Mouse (Mus musculus): ENCODE measurements around the gene Gm13696. TPM values are rescaled to one million over a fixed set of nuclear protein-coding genes. Genes with fewer than 3 reads are reported as not detected.
"Not testable (repeated sequence)": the region's sequence is repeated elsewhere in the genome, so short reads cannot be mapped to it uniquely, and the experiment has no call there.

The Gm13696 gene
- total RNA-seq (2022) = 1 to 10 TPM; 1.4 to 2.0 (median 1.8) TPM

DNA sequence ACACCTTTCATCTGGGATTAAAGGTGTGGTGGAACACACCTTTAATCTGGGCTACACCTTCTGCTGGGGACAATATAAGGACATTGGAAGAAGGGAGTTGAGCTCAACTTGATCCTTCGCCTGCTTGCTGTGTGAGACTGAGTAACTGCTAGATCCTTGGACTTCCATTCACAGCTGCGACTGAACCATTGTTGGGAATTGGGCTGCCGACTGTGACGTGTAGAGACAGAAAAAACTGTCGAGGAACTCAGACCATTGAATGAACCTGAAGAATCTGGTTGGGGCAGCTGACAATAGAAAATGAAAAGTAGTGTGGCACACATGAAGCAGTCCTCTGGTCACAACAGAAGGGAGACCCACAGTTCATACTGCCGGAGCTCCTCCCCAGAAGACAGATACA, at the start of gene Gm13696:
Gene Gm13696 (plus strand): TSS at position 301 of the 400 bp plus-strand sequence.
- not testable (repeated sequence) for DNase-seq (ENCODE audit: low spot score in 2 of 2)

DNA sequence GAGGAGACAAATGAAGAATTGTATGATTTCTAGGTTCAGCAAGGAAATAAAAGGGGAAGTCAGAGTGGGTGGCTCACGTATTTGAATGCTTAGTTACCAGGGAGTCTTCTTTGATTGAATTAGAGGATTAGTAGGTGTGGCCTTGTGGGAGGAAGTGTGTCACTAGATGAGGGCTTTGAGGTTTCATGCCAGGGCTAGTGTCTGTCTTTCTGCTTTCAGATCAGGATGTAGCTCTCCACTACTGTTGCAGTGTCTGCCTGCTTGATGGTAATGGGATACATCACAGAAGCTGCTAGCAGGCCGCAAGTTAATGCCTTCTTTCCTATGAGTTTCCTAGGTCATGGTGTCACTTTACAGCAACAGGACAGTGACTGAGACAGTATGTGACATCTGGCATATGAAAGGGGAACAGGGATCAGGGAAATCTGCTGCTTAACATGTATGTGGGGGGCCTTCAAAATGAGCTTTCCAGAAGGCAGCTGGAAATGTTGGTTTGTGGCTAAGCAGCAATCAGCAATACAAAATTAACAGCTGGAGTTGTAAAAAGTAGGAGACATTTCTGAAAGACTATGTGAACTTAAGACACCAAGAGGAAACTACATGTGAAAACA, 43.3 kb upstream of the Gm13696 start:
- DNase-seq (ENCODE audit: low spot score in 2 of 2) = no peak

DNA sequence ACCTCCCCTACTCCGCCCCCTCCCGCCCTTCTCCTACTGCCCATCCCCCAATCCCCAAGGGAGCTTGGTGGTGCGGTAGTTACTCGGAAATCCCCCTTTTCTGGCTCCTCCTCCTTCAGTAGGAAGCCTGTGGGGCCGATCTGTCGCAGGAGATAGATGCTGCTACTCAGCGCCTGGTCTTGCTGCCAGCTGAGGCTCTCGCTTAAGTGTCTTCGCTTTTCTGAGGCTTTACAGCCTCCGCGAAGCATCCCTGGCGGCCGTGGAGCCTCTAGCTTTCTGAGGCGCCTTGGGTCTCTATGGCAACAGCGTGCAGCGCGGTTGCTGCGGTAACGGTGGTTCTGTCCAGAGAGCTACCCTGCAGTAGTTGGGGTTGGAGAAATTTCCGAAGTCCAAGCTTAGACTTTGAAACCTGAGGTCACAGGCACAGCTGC, 32.0 kb upstream of the Gm13696 start, which contains the start of gene Zswim2:
Gene Zswim2 (minus strand): TSS at position 298 of the 431 bp plus-strand sequence.
- peak; percentile 86 to 91 for DNase-seq (ENCODE audit: low spot score in 2 of 2)

DNA sequence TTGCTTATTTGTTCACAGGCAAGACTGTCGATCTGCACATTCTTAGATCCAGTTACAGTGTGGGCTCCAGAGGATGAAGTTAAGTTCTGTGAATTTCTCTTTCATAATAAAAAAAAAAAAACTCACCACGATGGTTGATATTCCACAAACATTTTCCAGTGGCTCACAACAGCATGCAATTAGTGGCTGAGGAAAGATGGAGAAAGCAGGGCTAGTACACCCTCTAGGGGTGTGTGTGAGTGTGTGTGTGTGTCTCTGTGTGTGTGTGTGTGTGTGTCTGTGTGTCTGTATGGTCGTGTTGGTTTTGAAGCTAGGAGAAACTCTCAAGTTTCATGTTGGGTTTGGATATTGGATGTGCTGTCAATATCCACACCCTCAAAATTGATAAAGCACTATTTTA, 31.5 kb upstream of the Gm13696 start:
- no peak for DNase-seq (ENCODE audit: low spot score in 2 of 2)

DNA sequence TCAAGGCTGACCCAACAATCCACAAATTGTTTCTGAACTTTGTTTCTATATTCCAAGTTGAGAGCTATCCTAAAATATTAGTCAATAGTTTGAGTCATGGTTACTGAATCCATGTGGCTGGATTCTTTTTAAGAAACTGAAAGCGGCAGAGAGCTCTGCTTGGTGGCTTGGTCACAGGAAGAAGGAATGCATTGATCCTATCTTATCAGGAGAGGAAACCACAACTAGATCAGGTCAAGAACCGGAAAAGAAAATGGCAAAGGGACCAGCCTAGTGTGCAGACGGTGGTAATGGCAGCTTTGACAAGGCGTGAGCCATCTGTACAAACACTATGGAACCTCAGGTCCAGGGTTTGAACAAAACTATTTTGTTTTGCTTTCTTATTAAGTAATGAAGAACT, 31.1 kb upstream of the Gm13696 start:
- DNase-seq (ENCODE audit: low spot score in 2 of 2) = no peak

DNA sequence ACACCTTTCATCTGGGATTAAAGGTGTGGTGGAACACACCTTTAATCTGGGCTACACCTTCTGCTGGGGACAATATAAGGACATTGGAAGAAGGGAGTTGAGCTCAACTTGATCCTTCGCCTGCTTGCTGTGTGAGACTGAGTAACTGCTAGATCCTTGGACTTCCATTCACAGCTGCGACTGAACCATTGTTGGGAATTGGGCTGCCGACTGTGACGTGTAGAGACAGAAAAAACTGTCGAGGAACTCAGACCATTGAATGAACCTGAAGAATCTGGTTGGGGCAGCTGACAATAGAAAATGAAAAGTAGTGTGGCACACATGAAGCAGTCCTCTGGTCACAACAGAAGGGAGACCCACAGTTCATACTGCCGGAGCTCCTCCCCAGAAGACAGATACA, 17.5 kb upstream of the Gm13696 start, which contains the start of gene Gm13698:
Gene Gm13698 (plus strand): TSS at position 301 of the 400 bp plus-strand sequence.
- not testable (repeated sequence) for DNase-seq (ENCODE audit: low spot score in 2 of 2)

DNA sequence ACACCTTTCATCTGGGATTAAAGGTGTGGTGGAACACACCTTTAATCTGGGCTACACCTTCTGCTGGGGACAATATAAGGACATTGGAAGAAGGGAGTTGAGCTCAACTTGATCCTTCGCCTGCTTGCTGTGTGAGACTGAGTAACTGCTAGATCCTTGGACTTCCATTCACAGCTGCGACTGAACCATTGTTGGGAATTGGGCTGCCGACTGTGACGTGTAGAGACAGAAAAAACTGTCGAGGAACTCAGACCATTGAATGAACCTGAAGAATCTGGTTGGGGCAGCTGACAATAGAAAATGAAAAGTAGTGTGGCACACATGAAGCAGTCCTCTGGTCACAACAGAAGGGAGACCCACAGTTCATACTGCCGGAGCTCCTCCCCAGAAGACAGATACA, 11.7 kb upstream of the Gm13696 start, which contains the start of gene Gm13693:
Gene Gm13693 (plus strand): TSS at position 301 of the 400 bp plus-strand sequence.
- DNase-seq (ENCODE audit: low spot score in 2 of 2) = not testable (repeated sequence)

DNA sequence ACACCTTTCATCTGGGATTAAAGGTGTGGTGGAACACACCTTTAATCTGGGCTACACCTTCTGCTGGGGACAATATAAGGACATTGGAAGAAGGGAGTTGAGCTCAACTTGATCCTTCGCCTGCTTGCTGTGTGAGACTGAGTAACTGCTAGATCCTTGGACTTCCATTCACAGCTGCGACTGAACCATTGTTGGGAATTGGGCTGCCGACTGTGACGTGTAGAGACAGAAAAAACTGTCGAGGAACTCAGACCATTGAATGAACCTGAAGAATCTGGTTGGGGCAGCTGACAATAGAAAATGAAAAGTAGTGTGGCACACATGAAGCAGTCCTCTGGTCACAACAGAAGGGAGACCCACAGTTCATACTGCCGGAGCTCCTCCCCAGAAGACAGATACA, 5.9 kb upstream of the Gm13696 start, which contains the start of gene Gm13695:
Gene Gm13695 (plus strand): TSS at position 301 of the 400 bp plus-strand sequence.
- not testable (repeated sequence) for DNase-seq (ENCODE audit: low spot score in 2 of 2)

DNA sequence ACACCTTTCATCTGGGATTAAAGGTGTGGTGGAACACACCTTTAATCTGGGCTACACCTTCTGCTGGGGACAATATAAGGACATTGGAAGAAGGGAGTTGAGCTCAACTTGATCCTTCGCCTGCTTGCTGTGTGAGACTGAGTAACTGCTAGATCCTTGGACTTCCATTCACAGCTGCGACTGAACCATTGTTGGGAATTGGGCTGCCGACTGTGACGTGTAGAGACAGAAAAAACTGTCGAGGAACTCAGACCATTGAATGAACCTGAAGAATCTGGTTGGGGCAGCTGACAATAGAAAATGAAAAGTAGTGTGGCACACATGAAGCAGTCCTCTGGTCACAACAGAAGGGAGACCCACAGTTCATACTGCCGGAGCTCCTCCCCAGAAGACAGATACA, 5.7 kb downstream of the Gm13696 start, which contains the start of gene Gm13694:
Gene Gm13694 (plus strand): TSS at position 301 of the 400 bp plus-strand sequence.
- DNase-seq (ENCODE audit: low spot score in 2 of 2) = not testable (repeated sequence)

DNA sequence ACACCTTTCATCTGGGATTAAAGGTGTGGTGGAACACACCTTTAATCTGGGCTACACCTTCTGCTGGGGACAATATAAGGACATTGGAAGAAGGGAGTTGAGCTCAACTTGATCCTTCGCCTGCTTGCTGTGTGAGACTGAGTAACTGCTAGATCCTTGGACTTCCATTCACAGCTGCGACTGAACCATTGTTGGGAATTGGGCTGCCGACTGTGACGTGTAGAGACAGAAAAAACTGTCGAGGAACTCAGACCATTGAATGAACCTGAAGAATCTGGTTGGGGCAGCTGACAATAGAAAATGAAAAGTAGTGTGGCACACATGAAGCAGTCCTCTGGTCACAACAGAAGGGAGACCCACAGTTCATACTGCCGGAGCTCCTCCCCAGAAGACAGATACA, 11.5 kb downstream of the Gm13696 start, which contains the start of gene Gm13697:
Gene Gm13697 (plus strand): TSS at position 301 of the 400 bp plus-strand sequence.
- DNase-seq (ENCODE audit: low spot score in 2 of 2) = not testable (repeated sequence)

DNA sequence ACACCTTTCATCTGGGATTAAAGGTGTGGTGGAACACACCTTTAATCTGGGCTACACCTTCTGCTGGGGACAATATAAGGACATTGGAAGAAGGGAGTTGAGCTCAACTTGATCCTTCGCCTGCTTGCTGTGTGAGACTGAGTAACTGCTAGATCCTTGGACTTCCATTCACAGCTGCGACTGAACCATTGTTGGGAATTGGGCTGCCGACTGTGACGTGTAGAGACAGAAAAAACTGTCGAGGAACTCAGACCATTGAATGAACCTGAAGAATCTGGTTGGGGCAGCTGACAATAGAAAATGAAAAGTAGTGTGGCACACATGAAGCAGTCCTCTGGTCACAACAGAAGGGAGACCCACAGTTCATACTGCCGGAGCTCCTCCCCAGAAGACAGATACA, 17.3 kb downstream of the Gm13696 start, which contains the start of gene Gm13691:
Gene Gm13691 (plus strand): TSS at position 301 of the 400 bp plus-strand sequence.
- not testable (repeated sequence) for DNase-seq (ENCODE audit: low spot score in 2 of 2)

DNA sequence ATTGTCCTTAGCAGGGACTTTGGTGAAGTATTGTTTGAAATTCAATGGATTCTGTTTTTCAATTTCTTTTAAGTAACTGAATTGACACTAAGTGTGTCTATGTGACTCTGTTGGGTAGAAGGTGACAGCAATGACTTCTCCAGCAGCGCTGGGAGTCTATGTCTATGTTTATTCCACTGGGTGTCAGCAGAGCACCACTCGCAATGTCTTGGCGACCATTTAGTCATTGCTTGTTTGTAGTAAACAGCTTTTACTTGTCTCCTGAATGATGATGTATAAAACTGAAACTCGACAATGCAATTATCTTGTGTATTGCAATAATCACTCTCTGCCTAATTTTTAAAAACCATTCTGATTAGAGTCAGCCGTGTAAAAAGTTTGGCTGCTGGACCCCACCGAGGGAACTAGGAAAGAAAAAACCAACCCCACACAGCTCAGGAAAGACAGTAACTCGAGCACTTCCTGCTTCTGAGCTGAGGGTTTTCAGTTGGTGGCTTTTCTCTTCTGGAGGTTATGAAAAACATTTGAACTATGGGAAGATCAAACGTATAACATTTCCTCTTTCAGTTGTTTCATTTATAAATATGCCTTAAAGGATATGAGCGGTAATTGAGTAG, 20.8 kb downstream of the Gm13696 start:
- DNase-seq (ENCODE audit: low spot score in 2 of 2) = not testable (repeated sequence)

DNA sequence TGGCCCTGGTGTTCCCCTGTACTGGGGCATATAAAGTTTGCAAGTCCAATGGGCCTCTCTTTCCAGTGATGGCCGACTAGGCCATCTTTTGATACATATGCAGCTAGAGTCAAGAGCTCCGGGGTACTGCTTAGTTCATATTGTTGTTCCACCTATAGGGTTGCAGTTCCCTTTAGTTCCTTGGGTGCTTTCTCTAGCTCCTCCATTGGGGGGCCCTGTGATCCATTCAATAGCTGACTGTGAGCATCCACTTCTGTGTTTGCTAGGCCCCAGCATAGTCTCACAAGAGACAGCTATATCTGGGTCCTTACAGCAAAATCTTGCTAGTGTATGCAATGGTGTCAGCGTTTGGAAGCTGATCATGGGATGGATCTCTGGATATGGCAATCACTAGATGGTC, 21.6 kb downstream of the Gm13696 start:
- DNase-seq (ENCODE audit: low spot score in 2 of 2) = not testable (repeated sequence)

DNA sequence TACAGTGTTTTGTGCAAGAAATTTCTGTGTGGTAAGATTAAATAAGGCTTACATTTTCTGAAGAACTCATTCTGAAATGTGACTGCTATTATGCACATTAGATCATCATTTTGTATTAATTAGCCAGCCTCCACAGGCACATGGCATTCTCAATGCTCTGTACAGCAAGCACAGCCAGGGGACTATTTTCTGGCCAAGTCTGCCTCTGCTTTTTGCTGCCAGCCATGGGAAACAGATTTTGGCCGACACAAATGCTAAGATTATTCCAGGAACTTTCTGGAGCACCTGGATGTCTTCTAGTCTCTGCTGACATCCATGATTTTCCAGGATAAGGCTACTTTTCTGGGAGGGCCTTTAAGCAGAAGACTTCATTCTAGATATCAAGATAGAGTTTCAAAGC, 36.0 kb downstream of the Gm13696 start:
- no peak for DNase-seq (ENCODE audit: low spot score in 2 of 2)

DNA sequence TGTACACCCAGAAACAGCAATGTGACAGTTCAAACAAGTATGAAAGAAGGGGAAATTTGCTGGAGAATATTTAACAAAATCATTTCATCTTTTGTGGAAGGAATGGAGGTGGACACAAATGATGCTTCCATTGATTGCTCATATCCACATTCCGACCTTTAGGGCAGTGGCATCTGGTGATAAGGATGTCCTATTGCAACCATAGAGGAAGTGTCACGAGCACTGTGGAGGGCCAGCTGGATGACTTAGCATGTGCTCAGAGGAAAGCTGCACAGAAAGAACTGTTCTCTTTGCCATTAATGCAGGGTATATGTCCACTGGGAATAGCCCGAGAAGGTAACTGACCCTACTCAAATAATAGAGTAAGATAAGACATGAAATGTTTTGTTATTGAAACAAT, 36.9 kb downstream of the Gm13696 start:
- DNase-seq (ENCODE audit: low spot score in 2 of 2) = no peak

DNA sequence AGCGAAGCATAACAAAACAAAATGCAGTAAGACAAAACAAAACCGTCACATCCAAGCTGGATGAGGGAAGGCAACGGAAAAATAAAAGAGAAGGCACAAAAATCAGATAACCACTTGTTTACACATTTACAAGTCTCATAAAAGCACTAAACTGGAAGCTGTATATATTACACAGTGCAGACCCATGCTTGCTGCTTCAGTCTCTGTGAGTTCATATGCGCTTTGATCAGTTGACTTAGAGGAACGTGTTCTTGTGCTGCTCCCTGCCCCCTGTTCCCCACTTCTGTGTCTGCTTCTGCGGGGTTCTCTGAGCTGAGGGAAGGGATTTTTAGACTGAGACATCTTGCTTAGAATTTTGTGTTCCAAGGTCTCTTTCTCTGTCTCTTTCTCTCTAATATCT, 41.6 kb downstream of the Gm13696 start:
- DNase-seq (ENCODE audit: low spot score in 2 of 2) = no peak

DNA sequence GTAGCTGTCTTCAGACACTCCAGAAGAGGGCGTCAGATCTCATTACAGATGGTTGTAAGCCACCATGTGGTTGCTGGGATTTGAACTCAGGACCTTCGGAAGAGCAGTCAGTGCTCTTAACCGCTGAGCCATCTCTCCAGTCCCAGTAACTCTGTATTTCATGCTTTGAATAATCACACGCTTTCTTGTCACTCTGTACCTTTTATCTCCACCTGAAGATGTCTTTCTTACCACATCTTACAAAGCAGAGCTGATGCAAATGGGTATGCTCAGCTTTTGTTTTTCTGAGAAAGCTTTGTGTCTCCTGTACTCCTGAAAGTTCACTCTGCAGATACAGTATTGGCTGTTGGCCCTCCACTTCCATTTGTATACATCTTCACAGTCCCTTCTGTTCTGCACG, 43.4 kb downstream of the Gm13696 start:
- not testable (repeated sequence) for DNase-seq (ENCODE audit: low spot score in 2 of 2)

DNA sequence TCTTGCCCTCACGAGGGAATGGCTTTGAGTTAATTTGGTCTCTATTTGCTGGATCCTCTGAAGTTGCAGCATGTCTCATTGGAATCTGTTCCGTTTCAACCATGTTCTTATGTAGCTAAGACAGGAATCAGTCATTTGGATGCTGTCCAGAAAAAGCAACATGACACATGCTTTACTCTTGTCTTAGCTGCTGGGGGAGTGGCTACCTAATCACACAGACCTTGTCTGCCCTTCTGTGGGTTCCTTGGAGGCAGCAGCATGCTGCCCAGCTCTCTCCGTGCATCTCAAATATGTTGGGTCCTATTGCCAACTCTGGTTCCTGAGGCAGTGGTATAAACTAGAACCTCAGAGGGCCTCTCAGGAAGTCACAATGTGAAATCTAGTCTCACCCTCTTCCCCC, 45.4 kb downstream of the Gm13696 start:
- DNase-seq (ENCODE audit: low spot score in 2 of 2) = no peak

DNA sequence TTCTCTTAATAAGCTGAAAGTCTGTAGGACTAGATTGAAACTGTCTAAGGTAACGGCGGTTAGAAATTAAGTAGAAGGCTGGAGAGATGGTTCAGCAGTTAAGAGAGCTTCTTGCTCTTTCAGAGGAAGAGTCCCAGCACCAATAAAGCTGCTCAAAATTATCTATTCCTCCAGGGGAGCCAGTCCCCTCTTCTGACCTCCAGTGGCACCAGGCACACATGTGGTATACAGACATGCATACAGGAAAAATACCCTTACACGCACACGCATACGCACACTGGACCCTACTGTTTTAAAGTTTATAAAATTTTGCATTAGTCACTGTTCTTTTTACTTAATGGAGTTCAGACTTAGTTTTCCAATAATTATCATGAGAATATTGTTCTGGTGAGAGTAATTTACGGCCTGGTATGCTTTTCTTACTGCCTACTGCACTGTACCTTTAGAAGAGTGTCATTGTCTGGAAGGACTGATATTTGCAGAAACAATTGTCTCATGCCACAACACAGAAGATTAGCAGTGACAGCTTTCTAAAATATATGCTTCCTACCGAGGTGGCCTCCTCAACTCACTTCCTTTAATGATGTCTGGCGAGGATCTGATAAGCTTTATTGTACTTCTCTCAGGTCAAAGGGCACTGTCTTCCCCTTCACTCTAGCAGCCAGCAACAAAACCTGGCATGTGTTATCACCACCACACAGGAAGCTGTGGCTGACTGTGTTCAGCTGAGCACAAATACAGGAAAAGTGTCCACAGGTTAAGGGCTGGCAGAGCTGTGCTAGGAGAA, 46.8 kb downstream of the Gm13696 start:
- DNase-seq (ENCODE audit: low spot score in 2 of 2) = no peak

DNA sequence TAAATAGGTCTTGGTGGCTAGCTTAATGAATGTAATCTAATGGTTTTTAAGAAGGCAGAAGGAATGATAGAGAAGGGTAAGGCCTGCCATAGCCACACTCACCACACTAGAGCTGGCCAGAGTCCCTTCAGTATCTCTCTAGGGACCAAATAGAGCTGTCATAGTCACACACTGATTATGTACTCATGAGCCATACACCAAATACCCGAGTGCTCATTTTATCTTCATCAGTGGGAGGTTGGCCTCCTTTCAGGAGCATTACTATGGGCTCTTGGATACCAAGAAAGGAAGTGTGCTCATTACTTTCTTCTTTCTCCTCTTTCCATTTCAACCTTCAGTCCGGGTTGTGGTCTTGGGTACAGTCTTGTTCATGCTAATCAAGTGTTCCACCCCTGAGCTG, 49.0 kb downstream of the Gm13696 start:
- no peak for DNase-seq (ENCODE audit: low spot score in 2 of 2)

DNA sequence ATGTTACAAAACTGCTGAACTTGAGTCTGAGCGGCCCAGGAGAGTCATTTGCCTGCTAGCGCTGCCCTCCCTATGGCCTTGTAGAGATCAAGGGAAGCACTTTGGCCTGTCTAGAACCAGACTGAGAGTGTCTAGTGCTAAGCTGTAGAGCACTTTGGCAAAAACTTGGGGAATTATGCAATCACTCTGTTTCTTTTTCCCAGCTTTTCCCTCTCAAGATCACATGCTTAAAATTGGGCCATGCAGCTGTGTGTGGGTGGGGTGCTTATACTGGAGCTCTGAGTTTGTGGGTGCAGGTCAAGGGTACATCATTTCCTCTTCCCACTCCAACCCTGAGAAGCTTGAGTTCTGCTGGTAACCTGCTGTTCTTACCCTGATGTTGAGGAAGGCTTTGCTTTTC, 50.0 kb downstream of the Gm13696 start:
- peak; percentile 7 to 62 for DNase-seq (ENCODE audit: low spot score in 2 of 2)

DNA sequence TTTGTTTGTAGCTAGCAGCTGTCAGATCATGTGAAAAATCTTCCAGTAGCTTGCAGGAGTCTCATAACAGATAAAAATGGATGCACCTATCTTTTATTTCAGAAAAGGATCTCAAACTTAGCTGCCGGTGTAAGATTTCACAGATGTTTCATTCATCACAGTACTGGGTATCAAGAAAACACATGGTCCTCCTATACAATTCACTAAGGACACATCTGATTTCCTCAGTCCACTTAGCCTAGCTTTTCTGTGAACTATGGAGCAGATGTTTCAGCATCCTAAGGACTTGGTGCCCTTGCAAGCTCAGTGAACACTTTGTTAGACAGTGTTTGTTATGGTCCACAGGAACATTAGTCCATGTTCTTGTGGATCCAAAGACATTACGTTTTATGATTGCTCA, 50.4 kb downstream of the Gm13696 start:
- DNase-seq (ENCODE audit: low spot score in 2 of 2) = no peak

Measured in left cerebral cortex, adult 8-10 months (tissue).